Mouse (Mus musculus) fibroblast of lung, adult 2 months (primary cell): ENCODE measurements around the gene Olfr49.

Experiments
- DNase-seq: peaks from one replicate; pipeline ENCODE4 v3.0.0-alpha.2; 2011; ENCODE audit warnings: low read depth

Olfr49 gene

GRCm38 (mm10) chr14:54261386-54261785, 23.4 kb downstream of the Olfr49 start:
- DNase-seq: no peak

DNA sequence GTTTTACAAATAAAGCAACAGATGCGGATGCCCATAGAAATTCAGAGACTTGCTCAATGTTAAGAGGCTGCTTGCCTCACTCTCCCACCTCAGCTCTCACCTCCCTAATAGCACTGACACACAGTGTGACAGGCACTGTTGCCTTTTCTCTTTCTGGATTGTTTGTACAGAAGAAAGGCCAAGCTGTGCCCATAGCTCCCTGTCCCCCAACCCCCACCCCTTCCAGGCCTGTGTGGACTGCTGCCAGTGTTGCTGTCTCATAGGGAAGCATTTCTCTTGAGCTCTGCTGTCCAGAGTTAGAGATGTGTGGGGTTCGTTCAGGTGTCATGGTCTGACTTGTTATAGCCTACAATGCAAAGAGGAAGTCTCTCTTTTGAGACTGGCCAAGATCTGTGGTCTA, 24.5 kb downstream of the Olfr49 start:
- no peak for DNase-seq

GRCm38 (mm10) chr14:54259722-54260085, 25.0 kb downstream of the Olfr49 start:
- DNase-seq: no peak

DNA sequence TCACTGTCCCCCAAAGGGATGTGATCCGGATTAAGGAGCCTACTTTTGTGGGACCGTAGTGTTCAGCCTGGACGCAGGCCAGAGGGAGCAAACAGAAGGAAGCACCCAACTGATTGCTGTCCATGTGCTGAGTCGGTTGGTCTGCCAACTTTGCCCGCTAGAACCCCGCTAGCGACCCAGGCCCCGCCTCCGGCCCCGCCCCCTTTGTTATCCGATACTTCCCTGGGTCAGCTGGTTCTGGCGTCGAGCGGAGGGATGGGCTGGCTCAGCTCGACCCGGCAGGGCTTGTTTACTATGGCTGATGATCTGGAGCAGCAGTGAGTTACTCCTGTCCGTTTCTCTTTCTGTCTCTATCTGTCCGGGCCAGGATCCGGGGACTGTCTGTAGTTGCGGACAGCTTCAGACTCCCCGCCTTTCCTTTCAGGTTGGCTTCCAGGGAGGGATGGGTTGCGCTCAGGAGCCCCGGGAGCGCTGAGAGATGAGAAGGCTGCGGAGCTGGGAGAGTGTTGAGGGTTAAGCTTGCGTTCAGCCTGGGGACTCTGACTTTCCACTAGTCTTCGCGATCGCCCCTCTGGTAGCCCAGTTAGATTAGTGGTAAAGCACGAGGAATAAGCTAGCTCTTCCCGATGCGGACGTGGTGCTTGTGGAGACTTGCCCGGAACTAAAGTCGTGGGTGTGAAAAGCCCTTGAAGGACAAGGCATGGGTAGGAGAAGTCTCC, 25.6 kb downstream of the Olfr49 start:
- DNase-seq: peak; percentile 77

GRCm38 (mm10) chr14:54258131-54258670, 26.5 kb downstream of the Olfr49 start:
- DNase-seq: no peak

DNA sequence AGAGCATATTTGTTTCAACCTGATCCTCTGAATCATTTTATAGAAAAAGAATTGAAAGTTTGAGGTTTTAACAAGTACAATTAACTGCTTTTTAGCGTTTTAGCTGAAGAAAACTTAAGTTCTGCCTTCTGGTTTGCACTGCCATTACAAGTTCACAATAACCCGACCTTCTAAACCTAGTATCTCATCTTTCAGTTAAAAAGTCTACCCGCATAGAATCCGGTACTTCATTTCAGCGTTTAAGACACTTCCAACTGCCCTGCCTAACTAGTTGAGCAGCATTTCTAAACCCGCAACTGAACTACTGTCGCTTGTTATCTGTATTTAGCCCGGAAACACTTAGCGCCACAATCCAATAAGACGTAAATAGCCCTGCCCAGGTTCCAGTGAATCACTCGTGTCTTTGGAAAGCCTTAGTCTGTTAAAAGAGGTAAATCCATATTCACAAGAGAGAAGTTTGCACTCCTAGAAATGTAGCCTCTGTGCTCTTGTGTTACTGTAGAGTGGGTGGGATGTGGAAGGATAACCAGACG, 30.0 kb downstream of the Olfr49 start:
- DNase-seq: no peak

DNA sequence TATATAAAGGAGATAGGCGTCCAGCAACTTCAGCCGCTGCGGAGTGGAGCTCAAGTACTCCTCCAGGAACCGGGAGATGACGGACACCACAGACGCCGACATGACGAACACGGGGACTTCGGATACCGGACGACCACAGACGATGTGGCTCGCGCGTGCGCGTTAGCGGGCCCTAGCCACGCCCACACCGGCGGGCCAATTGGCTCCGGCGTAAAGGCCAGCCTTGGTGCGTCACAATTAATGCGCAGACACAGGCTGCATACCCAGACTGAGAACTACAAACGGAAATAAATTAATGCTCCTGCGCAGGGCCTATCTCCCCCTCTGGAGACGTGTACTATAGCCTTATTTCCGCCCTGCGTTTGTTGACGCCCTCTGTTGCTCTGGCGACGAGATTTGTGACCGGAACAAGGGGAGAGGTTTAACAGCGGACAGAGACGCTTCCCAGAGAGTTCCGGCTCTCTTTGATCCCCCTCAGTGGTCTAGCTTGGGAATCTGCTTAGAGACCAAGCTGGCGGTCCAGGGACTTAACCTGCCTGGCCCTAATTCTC, 30.9 kb downstream of the Olfr49 start, which contains the start of the genes Dad1 and Abhd4:
Gene Dad1 (minus strand): TSS at position 364 of the 551 bp plus-strand sequence.
Gene Abhd4 (plus strand): TSS at position 448 of the 551 bp plus-strand sequence.
- peak; percentile 98 for DNase-seq

DNA sequence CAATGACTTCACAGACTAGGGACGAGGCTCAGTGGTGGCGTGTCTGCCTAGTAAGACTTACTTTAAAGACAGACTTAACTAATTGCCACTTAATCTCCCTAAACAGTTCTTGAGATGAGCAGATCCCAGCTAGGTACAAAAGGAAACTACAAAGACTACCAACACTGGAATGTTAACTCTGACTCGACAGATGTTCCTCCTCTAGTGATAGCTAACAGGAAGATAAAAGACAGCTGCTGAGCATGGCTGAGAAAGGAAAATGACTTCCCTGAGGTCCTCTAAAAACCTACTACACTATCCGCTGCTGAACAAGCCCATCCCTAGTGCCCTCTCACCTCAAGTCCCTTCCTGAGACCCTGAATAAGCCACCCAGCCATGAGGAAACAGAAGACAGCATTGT, 34.6 kb downstream of the Olfr49 start:
- no peak for DNase-seq

DNA sequence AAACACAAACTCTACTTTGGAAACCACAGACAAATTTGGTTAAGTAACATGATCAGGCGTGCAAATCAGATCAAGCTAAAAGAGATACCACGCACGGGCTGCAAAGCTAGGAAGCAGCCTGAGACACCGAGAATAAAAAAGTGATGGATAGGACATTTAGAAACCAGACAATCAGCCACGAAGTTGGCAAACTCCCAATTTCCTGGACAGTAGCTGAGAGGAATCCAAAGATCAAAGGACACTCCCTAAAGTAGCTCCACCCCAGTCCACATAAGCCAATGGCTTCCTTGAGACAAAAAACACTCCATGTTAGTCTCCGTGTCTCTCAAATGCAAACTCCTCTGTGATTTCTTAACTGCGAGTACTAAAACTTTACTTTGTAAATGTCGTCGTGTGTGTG, 35.4 kb downstream of the Olfr49 start:
- DNase-seq: no peak

DNA sequence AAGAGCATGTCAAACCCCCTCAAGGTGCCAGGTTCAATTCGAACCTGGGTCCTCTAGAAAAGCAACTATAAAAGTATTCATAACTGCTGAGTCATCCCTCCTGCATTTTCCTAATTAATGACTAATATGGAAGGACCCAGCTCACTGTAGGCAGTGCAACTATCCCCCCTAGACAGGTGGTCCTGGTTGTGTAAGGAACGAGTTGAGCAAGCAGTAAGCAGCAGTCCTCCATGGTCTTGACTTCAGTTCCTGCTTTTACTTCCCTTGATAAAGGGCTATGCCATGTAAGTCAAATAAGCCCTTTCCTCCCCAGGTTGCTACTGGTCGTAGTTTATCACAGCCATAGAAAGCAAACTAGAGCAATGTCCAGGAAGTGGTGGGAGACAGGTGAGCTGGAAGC, 38.5 kb downstream of the Olfr49 start:
- DNase-seq: no peak

DNA sequence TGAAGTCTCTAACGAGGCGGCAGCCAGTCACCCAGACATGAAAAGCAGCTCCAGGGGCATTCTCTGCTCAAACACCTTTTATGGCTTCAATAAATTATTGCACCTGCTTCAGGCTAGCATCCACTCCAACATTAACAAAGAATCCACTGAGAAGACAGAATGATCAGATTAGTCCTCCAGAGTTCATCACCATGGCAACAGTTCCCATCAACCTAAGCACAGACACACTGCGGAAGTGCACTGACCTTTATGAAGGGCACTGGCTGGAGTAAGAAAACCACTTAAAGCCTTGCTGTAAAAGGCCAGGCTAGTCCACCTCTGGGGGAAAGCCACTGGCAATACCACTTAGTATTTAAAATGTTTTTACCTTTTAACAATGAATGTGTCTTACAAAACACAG, 40.6 kb downstream of the Olfr49 start:
- no peak for DNase-seq

- DNase-seq: no peak
Observed at GRCm38 (mm10) chr14:54240542-54240941, 44.2 kb downstream of the Olfr49 start.

DNA sequence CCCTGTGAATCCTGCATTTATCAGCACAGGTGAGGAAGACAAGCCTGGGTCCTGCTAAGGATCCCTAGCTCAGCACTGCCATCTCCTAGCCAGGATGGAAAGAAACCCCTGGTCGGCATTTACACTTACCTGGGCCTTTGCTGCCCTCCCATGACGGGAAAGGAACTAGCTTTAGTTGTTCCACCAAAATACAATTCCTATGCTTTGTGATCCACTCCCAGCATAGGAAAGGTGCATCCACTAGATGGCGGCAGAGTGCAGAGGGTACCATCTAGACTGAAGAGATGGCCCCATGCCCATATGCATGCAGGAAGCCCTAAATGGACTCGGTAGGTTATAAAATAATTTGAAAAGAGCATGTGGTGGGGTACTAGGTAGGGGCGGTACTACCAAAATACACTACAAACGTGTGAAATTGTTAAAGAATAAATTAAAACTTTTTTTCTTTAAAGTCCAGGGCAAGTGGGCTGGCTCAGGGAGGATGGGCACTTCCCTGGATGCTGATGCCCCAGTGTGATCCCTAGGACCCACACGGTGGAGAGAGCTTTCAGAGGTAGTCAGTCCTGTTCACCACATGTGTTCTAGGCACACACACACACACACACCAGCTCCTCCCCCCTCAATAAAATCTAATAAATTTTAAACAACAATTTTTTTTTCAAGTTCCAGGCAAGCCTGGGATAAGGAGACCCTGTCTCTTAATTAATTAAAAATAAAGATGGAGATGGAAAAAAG, 45.6 kb downstream of the Olfr49 start:
- peak; percentile 60 for DNase-seq

DNA sequence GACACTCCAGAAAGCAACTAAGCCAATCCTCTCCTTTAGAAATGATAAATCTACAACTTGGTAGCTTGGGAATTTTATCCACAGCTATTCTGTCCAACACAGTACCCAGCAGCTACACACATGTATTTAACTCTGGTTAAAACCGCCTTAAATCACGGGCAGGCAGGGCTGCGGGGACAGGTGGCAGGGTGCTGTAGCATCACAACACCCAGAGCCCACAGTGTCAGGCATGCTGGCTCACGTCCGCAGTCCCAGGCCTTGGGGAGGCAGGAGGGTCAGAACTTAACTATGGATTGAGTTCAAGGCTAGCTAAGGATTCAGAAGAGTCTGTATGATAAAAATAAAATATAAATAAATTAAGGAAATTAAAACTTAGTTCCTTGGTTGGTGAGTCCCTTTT, 47.9 kb downstream of the Olfr49 start:
- DNase-seq: no peak

GRCm38 (mm10) chr14:54235825-54236540, 48.8 kb downstream of the Olfr49 start:
- DNase-seq: no peak

- DNase-seq: no peak
Observed at GRCm38 (mm10) chr14:54234231-54235040, 50.3 kb downstream of the Olfr49 start.

GRCm38 (mm10) chr14:54233559-54234143, 51.1 kb downstream of the Olfr49 start:
- no peak for DNase-seq

- no peak for DNase-seq
Observed at GRCm38 (mm10) chr14:54232811-54233558, 51.8 kb downstream of the Olfr49 start.

- DNase-seq: no peak
Observed at GRCm38 (mm10) chr14:54232143-54232542, 52.6 kb downstream of the Olfr49 start.
